Mouse (Mus musculus) kidney, adult 2 months (tissue): ENCODE results near the gene Ptprn.

ENCODE experiments used
- CTCF ChIP-seq: fragments of 200-500 bp; conservative IDR thresholded peaks from 2 replicates; pipeline ENCODE4 v1.5.1; 2011; ENCODE audit warnings: low read depth, mild to moderate bottlenecking, control low read depth, low read length, moderate library complexity, mixed read lengths; ENCODE audit not compliant: insufficient read depth, insufficient read length
- POLR2A ChIP-seq: fragments of 200-500 bp; IDR thresholded peaks from one replicate; pipeline ENCODE4 v1.6.1; 2011; ENCODE audit warnings: low read depth, low read length, control low read depth

DNA sequence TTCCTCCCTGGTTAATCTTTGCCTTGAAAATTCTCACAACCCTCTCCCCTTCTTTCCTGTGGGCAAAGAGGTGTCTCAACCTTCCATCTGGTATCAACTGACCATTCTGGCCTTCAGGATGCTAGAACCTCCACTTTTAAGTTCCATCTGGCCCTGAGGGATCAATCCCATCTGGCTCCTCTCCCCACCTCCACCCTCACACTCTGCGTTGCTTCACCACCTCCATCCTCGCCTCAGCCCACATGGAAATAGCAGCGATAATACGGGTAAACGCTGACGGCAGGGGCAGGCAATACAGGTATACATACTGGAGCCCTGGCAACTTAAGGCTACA lies 46.4 kb downstream of the Ptprn start:
- TF ChIP-seq POLR2A (no peak), CTCF (no peak)
